Mouse (Mus musculus) liver, embryonic 15.5 days (tissue): ENCODE results near the gene Grik1. TPM values are rescaled to one million over a fixed set of nuclear protein-coding genes. Genes with fewer than 3 reads are reported as not detected.

Experiments used
- ATAC-seq: fragments of 200-750 bp; cut with Nextera tagmentation; 2 replicates; pipeline ENCODE4 v1.8.0; 2017; ENCODE audit warnings: moderate number of reproducible peaks, mild to moderate bottlenecking, moderate library complexity; ENCODE audit not compliant: insufficient read depth
- H3K27ac ChIP-seq: fragments of 300-500 bp; sonication (generic); replicated peaks from 2 replicates; pipeline ENCODE4 v1.5.1; 2015; ENCODE audit warnings: mild to moderate bottlenecking, inconsistent platforms
- H3K27me3 ChIP-seq: fragments of 300-500 bp; sonication (generic); 2 replicates; pipeline ENCODE4 v1.6.1; 2015; ENCODE audit warnings: mild to moderate bottlenecking, inconsistent platforms
- H3K36me3 ChIP-seq: fragments of 300-500 bp; sonication (generic); replicated peaks from 2 replicates; pipeline ENCODE4 v1.6.1; 2015; ENCODE audit warnings: moderate library complexity, mild to moderate bottlenecking, inconsistent platforms
- H3K4me1 ChIP-seq: fragments of 300-500 bp; sonication (generic); replicated peaks from 2 replicates; pipeline ENCODE4 v1.6.1; 2015; ENCODE audit warnings: inconsistent platforms
- H3K4me2 ChIP-seq: fragments of 300-500 bp; sonication (generic); 2 replicates; pipeline ENCODE4 v1.6.1; 2015; ENCODE audit warnings: moderate library complexity, mild to moderate bottlenecking, inconsistent platforms
- H3K4me3 ChIP-seq: fragments of 300-500 bp; sonication (generic); replicated peaks from 2 replicates; pipeline ENCODE4 v1.5.1; 2015; ENCODE audit warnings: mild to moderate bottlenecking, inconsistent platforms
- H3K9ac ChIP-seq: fragments of 300-500 bp; sonication (generic); 2 replicates; pipeline ENCODE4 v1.6.1; 2015; ENCODE audit warnings: moderate library complexity, mild to moderate bottlenecking, inconsistent platforms
- H3K9me3 ChIP-seq: fragments of 300-500 bp; sonication (generic); replicated peaks from 2 replicates; pipeline ENCODE4 v1.6.1; 2016; ENCODE audit warnings: inconsistent platforms
- WGBS: fragments of 180-500 bp; shearing (Covaris S2); methylation state at CpG from one replicate; pipeline ENCODE4 v1.1.7; 2015; ENCODE audit warnings: mixed read lengths; ENCODE audit not compliant: insufficient replicate concordance; 5-methylcytosine and 5-hydroxymethylcytosine counted together
- polyA plus RNA-seq: library from polyadenylated mRNA; unstranded; fragments of >200 nt; fragmentation: Nextera tagmentation; extraction: Ambion mirVana; gene quantifications from 2 replicates; pipeline ENCODE4 v1.2.1, GENCODE M21; 2015

Grik1 gene
- polyA plus RNA-seq, 1 experiment from 2014 or later, result not detected

DNA sequence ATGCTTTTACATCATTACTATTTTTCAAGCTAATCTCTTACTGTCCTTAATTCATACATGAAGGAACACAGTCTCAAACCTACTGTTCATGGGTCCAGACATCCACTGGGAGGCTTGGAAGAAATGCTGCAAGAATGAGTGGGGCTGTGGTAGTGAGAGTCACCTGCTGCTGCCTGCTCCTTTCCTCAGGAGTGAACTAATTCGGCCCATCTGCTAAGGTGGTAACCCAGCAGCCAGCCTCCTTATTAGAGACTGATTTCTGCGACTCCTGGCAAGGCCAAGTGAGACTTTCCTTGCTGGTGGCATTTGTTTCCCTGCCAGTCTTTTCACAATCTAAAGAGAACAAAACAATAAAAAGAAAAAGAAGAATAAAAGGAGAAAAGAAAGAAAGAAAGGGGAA is 147.9 kb downstream of the Grik1 start:
- Histone ChIP-seq H3K27me3 (no peaks in the 10 kb centered on the region), H3K4me2 (no peak overlapping the region), H3K36me3 (no peaks in the 10 kb centered on the region), H3K4me1 (no peaks in the 10 kb centered on the region), H3K9me3 (no peaks in the 10 kb centered on the region), H3K4me3 (no peak overlapping the region), H3K9ac (no peak overlapping the region), H3K27ac (no peak overlapping the region)
- 37% methylated on average over 2 of the region's 2 CpGs for WGBS
- no peak for ATAC-seq

DNA sequence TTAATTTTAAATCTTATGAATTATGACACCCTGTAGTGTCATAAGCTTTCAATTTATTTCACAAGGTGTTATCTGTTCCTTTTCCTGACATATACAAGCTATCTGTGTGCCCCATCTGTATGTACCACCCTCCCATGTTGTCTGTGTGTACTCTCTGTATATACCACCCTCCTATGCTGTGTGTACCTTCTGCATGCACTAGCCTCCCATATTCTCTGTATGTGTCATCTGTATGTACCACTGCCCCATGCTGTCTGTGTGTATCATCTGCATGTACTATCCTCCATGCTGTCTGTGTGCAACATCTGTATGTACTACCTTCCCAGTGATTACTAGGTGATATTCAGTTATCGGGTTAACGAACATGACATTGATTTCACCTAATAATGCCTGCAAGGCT is 148.5 kb downstream of the Grik1 start:
- no peak overlapping the region for H3K9ac ChIP-seq
- H3K27me3 ChIP-seq, result no peaks in the 10 kb centered on the region
- H3K4me2 ChIP-seq, result no peak overlapping the region
- H3K9me3 ChIP-seq, result no peaks in the 10 kb centered on the region
- 95% methylated on average over 2 of the region's 2 CpGs for WGBS
- no peak overlapping the region for H3K27ac ChIP-seq
- no peaks in the 10 kb centered on the region for H3K4me1 ChIP-seq
- ATAC-seq, result no peak
- no peak overlapping the region for H3K4me3 ChIP-seq
- H3K36me3 ChIP-seq, result no peaks in the 10 kb centered on the region

DNA sequence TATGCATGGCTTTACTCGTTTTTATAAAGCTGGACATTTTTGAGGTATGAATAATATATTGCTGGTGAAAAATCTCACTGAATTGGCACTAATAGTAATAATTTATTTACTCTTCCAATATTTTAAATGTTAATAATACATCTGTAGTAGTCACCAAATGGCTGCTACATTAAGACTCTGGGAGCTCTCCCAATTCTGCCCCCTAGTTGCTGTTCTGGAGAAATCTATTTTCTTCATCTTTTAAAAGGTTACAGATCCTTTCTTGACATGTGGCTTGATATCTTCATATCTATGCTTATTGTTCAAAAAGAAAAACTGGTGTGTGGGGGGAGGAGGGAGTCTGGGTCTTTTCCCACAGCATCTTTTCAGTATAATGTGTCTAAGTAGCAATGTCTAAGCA is 151.2 kb downstream of the Grik1 start:
- ATAC-seq, result no peak
- 24% methylated on average over 1 of the region's 1 CpGs for WGBS
- Histone ChIP-seq H3K9me3 (no peaks in the 10 kb centered on the region), H3K36me3 (no peaks in the 10 kb centered on the region), H3K4me2 (no peak overlapping the region), H3K9ac (no peak overlapping the region), H3K27me3 (no peaks in the 10 kb centered on the region), H3K27ac (no peak overlapping the region), H3K4me3 (no peak overlapping the region), H3K4me1 (no peaks in the 10 kb centered on the region)

DNA sequence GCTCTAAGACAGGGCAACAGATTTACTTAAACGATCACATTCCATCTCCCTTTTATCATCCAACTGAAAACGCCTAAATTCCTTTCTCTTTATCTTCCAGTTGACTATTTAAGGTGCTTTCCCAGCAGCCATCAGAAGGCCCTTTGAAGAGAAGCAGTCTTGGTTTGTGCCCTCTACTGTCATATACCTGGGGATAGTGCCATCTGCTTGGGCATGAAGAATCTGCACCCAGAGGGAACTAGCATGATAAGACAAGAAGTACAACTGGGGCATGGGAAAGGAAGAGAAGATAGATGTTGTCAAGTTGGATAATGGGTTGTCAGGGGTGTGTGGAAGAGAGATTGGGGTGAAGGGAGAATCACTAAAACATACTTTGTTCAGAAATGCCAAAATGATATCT is 157.1 kb downstream of the Grik1 start:
- H3K9me3 ChIP-seq, result no peaks in the 10 kb centered on the region
- H3K4me2 ChIP-seq, result no peak overlapping the region
- H3K4me3 ChIP-seq, result no peak overlapping the region
- H3K4me1 ChIP-seq, result no peaks in the 10 kb centered on the region
- H3K36me3 ChIP-seq, result no peaks in the 10 kb centered on the region
- WGBS, result 52% methylated on average over 2 of the region's 2 CpGs
- H3K27ac ChIP-seq, result no peak overlapping the region
- no peak for ATAC-seq
- H3K9ac ChIP-seq, result no peak overlapping the region
- H3K27me3 ChIP-seq, result no peaks in the 10 kb centered on the region

DNA sequence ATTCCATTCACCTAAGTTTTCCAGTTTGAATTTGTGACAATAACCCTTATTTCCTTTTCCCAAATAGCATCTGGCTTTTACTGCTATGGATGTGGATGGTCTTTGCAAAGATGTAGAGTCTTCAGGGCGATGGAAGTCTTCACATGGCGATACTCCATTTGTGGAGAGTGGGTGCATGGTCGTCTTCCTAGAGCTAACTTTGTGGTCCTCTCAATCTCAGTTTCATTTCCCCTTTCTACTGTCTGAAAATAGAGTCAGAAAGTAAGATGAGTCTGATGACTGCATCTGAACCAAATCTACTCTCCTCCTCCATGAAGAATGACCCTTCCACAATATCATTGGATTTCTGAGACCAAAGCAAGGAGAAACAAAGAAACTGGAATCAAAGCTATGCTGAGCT is 159.0 kb downstream of the Grik1 start:
- WGBS, result 54% methylated on average over 3 of the region's 3 CpGs
- H3K27me3 ChIP-seq, result no peaks in the 10 kb centered on the region

DNA sequence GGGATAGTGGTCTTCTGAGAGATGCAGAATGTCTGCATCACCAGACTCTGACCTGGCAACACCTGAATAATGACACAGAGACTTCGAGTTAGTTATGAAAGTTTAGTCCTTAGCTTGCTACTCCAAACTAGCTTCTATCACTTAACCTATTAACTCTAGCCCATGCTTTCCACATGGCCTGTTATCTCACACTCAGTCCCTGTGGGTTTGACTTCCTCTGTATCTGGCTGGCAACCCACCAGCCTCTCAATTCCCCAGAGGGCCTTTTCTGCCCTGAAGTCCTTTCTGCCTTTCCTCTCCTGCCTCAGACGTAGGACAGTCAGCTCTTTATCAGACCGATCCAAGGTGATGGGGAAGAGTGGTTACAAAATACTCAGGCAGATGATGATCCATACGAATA is 165.0 kb downstream of the Grik1 start:
- Histone ChIP-seq H3K9ac (no peak overlapping the region), H3K27ac (no peak overlapping the region), H3K4me3 (no peak overlapping the region), H3K27me3 (no peaks in the 10 kb centered on the region), H3K9me3 (no peaks in the 10 kb centered on the region), H3K4me2 (no peak overlapping the region), H3K4me1 (no peaks in the 10 kb centered on the region), H3K36me3 (no peaks in the 10 kb centered on the region)
- no peak for ATAC-seq
- 37% methylated on average over 4 of the region's 4 CpGs for WGBS

More for the DNA sequence above, 159.0 kb downstream of the Grik1 start:
- Histone ChIP-seq H3K36me3 (no peaks in the 10 kb centered on the region), H3K4me2 (no peak overlapping the region), H3K27ac (no peak overlapping the region), H3K4me3 (no peak overlapping the region), H3K4me1 (no peaks in the 10 kb centered on the region), H3K9ac (no peak overlapping the region), H3K9me3 (no peaks in the 10 kb centered on the region)
- ATAC-seq, result no peak

DNA sequence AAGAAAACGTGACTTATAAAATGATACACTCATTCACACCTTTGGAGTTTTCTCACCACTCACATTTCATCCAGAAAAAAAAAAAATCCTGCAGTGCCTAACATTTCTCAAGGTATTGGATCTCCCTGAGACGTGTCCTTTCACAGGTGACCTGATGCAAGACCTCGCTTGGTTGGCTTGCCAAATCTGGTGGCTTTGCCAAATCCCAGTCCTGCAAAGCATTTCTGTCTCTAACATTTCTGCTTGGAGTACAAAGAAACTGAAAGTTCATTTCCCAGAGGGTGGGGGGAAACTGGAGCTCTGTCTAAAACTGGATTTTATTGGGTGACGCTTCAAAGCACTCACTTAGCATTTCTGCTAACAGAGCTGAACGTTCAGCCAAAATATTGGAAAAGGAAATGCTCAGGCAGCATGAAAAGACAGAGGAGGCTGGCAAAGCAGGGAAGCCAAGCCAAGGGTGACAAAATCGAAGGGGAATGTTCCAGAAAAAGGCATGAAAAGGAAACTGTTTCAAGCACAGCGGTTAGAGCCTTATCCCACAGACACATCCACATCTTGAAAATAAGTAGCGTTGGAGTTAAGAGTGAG is 177.4 kb downstream of the Grik1 start:
- Histone ChIP-seq H3K27me3 (no peaks in the 10 kb centered on the region), H3K9me3 (no peaks in the 10 kb centered on the region), H3K27ac (no peak overlapping the region), H3K36me3 (no peaks in the 10 kb centered on the region), H3K9ac (no peak overlapping the region), H3K4me2 (no peak overlapping the region), H3K4me1 (no peaks in the 10 kb centered on the region), H3K4me3 (no peak overlapping the region)
- no peak for ATAC-seq
- 62% methylated on average over 8 of the region's 8 CpGs for WGBS

DNA sequence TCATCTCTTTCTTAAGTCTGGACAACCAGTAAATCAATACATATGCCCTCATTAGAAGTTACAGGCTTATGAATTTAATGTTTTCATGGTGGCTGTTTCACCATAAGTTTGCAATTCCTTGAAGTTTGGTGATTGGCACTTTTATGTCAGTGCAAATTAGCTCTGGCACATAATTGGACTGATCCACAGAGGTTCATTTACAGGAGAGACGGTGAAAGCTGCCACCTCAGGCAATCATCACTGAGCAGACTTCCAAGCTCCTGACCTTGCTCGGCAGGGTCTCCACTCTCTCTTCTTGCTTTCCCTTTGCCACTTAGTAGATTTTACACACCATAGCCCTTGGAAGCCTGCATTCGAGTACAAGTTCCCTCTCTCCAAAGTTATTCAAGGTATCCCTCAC is 178.6 kb downstream of the Grik1 start:
- H3K4me3 ChIP-seq, result no peak overlapping the region

DNA sequence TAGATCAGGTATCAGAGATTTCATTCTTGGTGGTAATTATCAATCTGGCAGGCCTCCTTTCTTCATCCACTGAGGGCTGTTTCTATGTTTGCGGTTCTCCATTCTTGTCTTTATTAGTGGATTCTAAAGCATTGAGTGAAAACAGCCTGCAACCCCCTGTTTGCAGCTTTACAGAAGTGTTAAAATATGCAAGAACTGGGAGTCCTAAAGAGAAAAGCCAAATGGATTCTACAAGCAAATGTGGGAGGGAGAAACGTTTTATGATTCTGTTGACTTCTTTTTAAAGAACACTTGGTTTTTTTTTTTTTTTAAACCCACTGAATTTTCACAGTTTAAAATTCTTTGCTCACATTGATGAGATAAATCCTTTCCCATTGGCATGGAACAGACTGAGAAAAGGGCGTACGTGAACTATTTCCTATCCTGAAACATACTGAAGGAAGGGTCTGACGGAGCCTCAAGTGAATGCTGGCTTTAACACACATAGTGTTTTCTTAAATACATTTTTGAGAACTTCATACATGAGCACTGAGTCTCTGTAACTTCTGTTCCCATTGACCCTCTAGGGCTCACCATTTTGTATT is 195.8 kb downstream of the Grik1 start:
- H3K4me1 ChIP-seq, result no peaks in the 10 kb centered on the region
- H3K9me3 ChIP-seq, result no peaks in the 10 kb centered on the region
- 47% methylated on average over 5 of the region's 5 CpGs for WGBS
- H3K27ac ChIP-seq, result no peak overlapping the region
- no peak overlapping the region for H3K4me3 ChIP-seq
- H3K9ac ChIP-seq, result no peak overlapping the region
- no peaks in the 10 kb centered on the region for H3K36me3 ChIP-seq
- no peak overlapping the region for H3K4me2 ChIP-seq
- no peak for ATAC-seq
- H3K27me3 ChIP-seq, result no peaks in the 10 kb centered on the region

More for the DNA sequence above, 178.6 kb downstream of the Grik1 start:
- H3K9ac ChIP-seq, result no peak overlapping the region
- no peaks in the 10 kb centered on the region for H3K4me1 ChIP-seq
- H3K4me2 ChIP-seq, result no peak overlapping the region
- no peaks in the 10 kb centered on the region for H3K9me3 ChIP-seq
- H3K27ac ChIP-seq, result no peak overlapping the region
- ATAC-seq, result no peak
- WGBS, result 50% methylated on average over 3 of the region's 3 CpGs
- H3K36me3 ChIP-seq, result no peaks in the 10 kb centered on the region
- H3K27me3 ChIP-seq, result no peaks in the 10 kb centered on the region

DNA sequence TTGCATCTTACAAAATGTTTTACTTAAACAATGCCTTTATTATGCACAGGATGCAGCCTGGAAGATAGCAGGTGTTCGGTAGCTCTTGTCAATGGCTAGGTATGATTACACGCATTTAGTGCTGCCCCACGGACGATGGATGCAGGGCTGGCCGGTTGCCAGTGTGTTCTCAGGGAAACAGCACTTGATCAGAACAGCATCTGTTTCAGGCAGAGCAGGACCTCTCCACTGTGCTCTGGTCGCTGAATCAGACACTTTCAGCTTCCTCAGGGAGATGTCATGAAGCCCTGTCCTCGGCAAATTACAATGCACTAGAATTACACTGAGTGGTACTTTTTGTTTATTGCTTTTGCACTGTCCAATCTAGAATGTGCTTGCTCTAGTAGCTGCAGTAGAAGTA is 202.8 kb downstream of the Grik1 start:
- ATAC-seq, result no peak
- H3K4me3 ChIP-seq, result no peak overlapping the region
- no peaks in the 10 kb centered on the region for H3K27me3 ChIP-seq
- H3K36me3 ChIP-seq, result no peaks in the 10 kb centered on the region
- 74% methylated on average over 7 of the region's 7 CpGs for WGBS
- no peak overlapping the region for H3K4me2 ChIP-seq
- no peaks in the 10 kb centered on the region for H3K4me1 ChIP-seq
- H3K9ac ChIP-seq, result no peak overlapping the region
- H3K9me3 ChIP-seq, result no peaks in the 10 kb centered on the region
- no peak overlapping the region for H3K27ac ChIP-seq

DNA sequence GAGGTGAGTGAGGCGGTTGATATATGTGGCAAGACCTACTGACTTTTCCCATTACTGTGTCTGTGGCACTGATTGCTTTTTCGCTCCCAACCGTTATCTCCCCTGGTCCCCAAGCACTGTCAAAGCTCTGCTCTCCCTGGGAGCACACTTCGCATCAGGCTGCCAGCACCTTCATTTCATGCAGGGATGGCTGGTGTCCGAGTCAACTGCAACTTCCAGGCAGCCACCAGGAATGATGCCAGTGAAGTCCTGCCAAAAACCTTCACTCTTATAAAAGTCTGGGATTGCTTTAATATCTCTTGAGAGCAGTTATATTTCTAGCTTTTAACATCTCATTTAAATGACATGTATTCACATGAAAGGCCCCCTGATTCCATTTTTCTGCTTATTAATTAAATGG is 215.3 kb downstream of the Grik1 start:
- WGBS, result 62% methylated on average over 5 of the region's 5 CpGs
- H3K9me3 ChIP-seq, result no peaks in the 10 kb centered on the region

DNA sequence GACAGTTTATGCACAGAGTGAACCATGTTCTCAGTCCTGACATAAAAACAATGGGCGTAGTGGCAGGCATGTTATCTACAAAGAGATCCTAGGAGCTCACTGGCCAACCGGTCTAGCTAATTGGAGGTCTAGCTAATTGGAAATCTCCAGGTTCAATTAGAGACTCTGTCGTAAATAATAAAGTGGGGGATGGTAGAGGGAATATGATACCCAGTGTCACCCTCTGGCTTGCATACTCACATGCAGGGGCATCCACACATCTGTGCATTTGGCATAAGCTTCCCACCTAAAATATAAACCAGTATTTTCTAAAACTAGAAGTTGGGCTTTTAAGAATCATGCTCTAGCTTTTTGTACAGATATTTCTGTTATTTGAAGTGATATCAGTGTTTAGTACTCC is 229.1 kb downstream of the Grik1 start:
- H3K4me1 ChIP-seq, result no peaks in the 10 kb centered on the region
- no peak overlapping the region for H3K27ac ChIP-seq
- no peak for ATAC-seq
- no peaks in the 10 kb centered on the region for H3K36me3 ChIP-seq
- no peaks in the 10 kb centered on the region for H3K9me3 ChIP-seq
- WGBS, result 70% methylated on average over 3 of the region's 3 CpGs
- no peaks in the 10 kb centered on the region for H3K27me3 ChIP-seq
- no peak overlapping the region for H3K9ac ChIP-seq
- no peak overlapping the region for H3K4me2 ChIP-seq
- H3K4me3 ChIP-seq, result no peak overlapping the region

More for the DNA sequence above, 215.3 kb downstream of the Grik1 start:
- H3K36me3 ChIP-seq, result no peaks in the 10 kb centered on the region
- no peaks in the 10 kb centered on the region for H3K27me3 ChIP-seq
- H3K4me2 ChIP-seq, result no peak overlapping the region
- no peak for ATAC-seq
- H3K4me1 ChIP-seq, result no peaks in the 10 kb centered on the region
- no peak overlapping the region for H3K9ac ChIP-seq
- H3K27ac ChIP-seq, result no peak overlapping the region
- no peak overlapping the region for H3K4me3 ChIP-seq
